Mouse (Mus musculus): Measurements from ENCODE around the gene Ano8. TPM values are rescaled to one million over a fixed set of nuclear protein-coding genes. Genes with fewer than 3 reads are reported as not detected.

Gene Ano8
- polyA plus RNA-seq, 1 experiment from 2014 or later: 23.7 TPM

DNA sequence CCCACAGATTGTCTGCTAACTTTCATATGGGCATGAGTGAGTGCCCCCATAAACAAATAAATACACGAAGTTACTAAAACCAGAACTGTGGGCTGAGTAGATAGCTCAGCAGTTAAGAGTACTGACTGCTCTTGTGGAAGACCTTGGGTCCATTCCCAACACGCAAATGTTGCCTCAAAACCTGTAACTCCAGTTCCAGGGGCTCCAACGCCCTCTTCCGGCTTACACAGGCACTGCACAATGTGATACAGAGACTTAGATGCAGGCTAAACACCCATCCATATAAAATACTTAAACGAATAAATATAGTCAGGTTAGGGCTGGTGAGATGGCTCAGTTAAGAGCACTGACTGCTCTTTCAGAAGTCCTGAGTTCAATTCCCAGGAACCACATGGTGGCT is 29.3 kb upstream of the Ano8 start:
- H3K36me3 ChIP-seq: no peaks in the 10 kb centered on the region
- no peak for ATAC-seq (ENCODE audit: low FRiP score, low read depth)
- H3K4me2 ChIP-seq (replicated peaks): no peak overlapping the region
- H3K27ac ChIP-seq: no peak overlapping the region
- H3K9me3 ChIP-seq: no peaks in the 10 kb centered on the region
- H3K4me3 ChIP-seq: no peak overlapping the region
- H3K9ac ChIP-seq: no peak overlapping the region
- 71% methylated on average over 5 of the region's 5 CpGs for WGBS
- peaks cover 3% of the 10 kb centered on the region for H3K27me3 ChIP-seq (replicated peaks)
- H3K4me1 ChIP-seq: peaks cover 3% of the 10 kb centered on the region; the same call in 1 of the 2 replicates

DNA sequence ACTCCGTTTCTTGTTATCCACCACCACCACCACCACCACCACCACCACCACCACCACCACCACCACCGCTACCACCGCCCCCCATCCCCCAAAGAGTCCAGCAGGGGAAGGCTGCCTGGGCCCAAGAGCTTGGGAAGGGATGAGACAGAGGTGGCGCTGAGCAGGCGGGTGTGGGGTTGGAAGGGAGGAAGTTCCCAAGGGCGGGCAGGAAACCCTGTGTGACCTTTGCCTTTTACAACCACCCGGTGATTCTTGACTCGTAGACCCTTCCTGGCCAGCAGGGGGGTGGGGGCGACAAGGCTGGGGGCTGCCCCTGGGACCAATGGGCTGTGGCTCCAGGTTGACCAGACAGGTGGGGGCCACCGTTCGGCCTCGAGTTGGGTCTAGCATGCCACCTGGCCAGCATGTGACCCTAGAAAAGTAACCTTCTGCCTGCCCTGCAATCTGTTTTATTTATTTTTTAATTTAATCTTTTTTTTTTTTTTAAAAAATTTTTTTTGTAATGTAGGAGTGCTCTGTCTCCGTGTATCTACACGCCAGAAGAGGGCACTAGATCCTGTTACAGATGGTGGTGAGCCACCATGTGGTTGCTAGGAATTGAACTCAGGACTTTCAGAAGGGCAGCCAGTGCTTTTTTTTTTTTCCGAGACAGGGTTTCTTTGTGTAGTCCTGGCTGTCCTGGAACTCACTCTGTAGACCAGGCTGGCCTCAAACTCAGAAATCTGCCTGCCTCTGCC is 27.4 kb upstream of the Ano8 start:
- Histone ChIP-seq H3K4me1 (peaks cover 3% of the 10 kb centered on the region; the same call in 1 of the 2 replicates), H3K9me3 (no peaks in the 10 kb centered on the region), H3K27ac (no peak overlapping the region), H3K4me2 (replicated peaks) (no peak overlapping the region), H3K36me3 (no peaks in the 10 kb centered on the region), H3K27me3 (replicated peaks) (peaks cover 20% of the 10 kb centered on the region), H3K4me3 (no peak overlapping the region), H3K9ac (no peak overlapping the region)
- ATAC-seq (ENCODE audit: low FRiP score, low read depth): no peak
- 76% methylated on average over 15 of the region's 15 CpGs for WGBS

DNA sequence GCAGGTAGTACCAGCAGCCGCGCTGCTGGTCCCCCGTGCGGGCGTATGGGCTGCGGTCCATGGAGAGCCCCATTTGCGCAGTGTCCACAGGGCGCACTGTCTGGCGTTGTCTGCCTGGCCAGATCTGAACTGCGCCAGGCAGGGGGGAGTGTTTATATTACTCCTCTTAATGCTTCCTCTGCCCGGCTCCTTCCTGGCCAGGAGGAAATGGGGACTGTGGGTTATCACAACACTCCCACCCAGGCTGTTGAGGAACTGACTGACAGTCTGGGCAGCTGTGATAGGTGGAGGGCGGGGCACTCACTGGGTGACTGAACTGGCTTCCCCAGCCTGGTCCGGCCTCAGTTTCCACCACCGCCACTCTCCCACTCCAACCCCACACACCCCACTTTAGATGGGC is 25.9 kb upstream of the Ano8 start, which contains the start of gene Plvap:
TSS of gene Plvap (minus strand) at position 109 of the 400 bp plus-strand sequence.
- WGBS: 61% methylated on average over 14 of the region's 14 CpGs
- H3K9ac ChIP-seq: no peak within 1 kb of the TSS

DNA sequence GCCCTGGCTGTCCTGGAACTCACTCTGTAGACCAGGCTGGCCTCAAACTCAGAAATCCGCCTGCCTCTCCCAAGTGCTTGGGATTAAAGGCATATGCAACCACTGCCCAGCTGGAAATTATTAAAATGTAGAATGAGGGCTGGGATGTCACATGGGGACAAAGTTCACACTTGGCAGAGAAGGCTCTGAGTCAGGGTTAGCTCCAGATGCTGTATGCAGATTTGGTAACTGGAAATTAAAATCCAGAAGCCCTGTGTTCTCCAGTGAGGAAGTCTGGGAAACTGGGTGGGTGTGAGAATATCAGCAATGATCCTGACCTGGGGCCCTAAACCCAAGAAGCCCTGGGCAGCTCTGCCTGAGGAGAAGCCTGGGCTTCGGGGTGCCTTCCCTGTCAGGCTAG is 23.6 kb upstream of the Ano8 start:
- Histone ChIP-seq H3K36me3 (no peaks in the 10 kb centered on the region), H3K27me3 (replicated peaks) (peaks cover 51% of the 10 kb centered on the region), H3K4me3 (no peak overlapping the region), H3K4me1 (peaks cover 11% of the 10 kb centered on the region; the same call in 1 of the 2 replicates), H3K27ac (no peak overlapping the region), H3K4me2 (replicated peaks) (peak overlapping the region; percentile 16; the same call in 1 of the 2 replicates), H3K9ac (no peak overlapping the region), H3K9me3 (no peaks in the 10 kb centered on the region)
- no peak for ATAC-seq (ENCODE audit: low FRiP score, low read depth)
- WGBS: 60% methylated on average over 2 of the region's 2 CpGs

More for the DNA sequence above, 25.9 kb upstream of the Ano8 start, which contains the start of gene Plvap:
- no peak within 1 kb of the TSS; the same call in 1 of the 2 replicates for H3K4me2 ChIP-seq (replicated peaks)
- no peaks in the 10 kb centered on the region for H3K9me3 ChIP-seq
- peak within 1 kb of the TSS; percentile 4; the same call in 1 of the 2 replicates for H3K4me3 ChIP-seq
- H3K4me1 ChIP-seq: peaks cover 11% of the 10 kb centered on the region; the same call in 1 of the 2 replicates
- no peak within 1 kb of the TSS for H3K27ac ChIP-seq
- H3K27me3 ChIP-seq (replicated peaks): peaks cover 35% of the 10 kb centered on the region
- no peak for ATAC-seq (ENCODE audit: low FRiP score, low read depth)
- no peaks in the 10 kb centered on the region for H3K36me3 ChIP-seq

DNA sequence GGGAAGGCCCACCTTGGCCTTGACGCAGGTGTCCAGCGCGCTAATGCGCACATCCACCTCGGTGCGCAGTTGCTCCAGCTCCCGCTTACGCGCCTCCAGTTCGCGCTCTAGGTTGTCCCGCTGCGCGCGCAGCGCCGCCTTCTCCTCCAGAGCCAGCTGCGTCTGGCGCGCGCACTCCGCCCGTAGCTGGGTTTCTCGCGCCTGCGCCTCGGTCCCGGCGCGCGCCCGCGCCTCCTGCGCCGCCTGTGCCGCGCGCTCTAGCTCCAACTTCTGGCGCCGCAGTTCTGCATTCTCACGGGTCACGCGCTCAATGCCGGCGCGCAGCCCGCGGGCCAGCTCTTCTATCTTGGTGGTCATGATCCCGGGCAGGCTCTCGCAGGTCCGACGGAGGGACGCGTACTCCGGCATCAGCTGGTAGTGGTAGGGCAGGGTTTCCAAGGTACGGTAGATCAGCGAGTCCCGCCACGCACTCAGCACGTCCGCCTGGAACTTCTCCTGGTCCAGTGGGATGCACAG is 21.9 kb upstream of the Ano8 start:
- Histone ChIP-seq H3K4me1 (peaks cover 11% of the 10 kb centered on the region; the same call in 1 of the 2 replicates), H3K4me3 (peak overlapping the region; percentile 37), H3K27ac (no peak overlapping the region), H3K9ac (0 out of 2 replicates have a peak overlapping the region, but pooled peaks have one; percentile 35), H3K36me3 (no peaks in the 10 kb centered on the region), H3K4me2 (replicated peaks) (peak overlapping the region; percentile 71), H3K27me3 (replicated peaks) (peaks cover 51% of the 10 kb centered on the region), H3K9me3 (no peaks in the 10 kb centered on the region)
- peak; percentile 63 for ATAC-seq (ENCODE audit: low FRiP score, low read depth)
- under 1% methylated on average over 61 of the region's 61 CpGs for WGBS

DNA sequence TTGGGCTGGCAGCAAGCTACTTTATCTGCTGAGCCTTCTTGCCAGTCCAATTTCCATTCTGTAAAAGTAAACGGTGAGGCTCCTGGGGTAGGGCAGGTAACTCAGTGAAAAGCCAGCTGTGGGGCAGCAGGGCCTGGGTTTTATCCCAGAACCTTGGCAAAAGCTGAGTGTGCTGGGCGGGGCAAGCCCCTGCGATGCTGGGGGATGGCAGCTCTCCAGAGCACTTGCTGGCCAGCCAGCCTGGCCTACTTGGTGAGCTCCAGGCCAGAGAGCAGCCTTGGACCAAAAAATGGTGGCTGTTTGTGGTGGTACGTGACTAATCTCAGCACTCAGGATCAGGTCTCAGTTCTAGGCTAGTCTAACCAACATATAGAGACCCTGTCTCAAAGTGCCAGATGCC is 20.2 kb upstream of the Ano8 start:
- no peak for ATAC-seq (ENCODE audit: low FRiP score, low read depth)
- H3K27me3 ChIP-seq (replicated peaks): peaks cover 51% of the 10 kb centered on the region
- 89% methylated on average over 4 of the region's 4 CpGs for WGBS
- no peak overlapping the region for H3K27ac ChIP-seq
- H3K4me1 ChIP-seq: peaks cover 11% of the 10 kb centered on the region; the same call in 1 of the 2 replicates
- H3K36me3 ChIP-seq: no peaks in the 10 kb centered on the region
- H3K4me3 ChIP-seq: no peak overlapping the region
- no peak overlapping the region for H3K9ac ChIP-seq
- H3K4me2 ChIP-seq (replicated peaks): no peak overlapping the region
- no peaks in the 10 kb centered on the region for H3K9me3 ChIP-seq

DNA sequence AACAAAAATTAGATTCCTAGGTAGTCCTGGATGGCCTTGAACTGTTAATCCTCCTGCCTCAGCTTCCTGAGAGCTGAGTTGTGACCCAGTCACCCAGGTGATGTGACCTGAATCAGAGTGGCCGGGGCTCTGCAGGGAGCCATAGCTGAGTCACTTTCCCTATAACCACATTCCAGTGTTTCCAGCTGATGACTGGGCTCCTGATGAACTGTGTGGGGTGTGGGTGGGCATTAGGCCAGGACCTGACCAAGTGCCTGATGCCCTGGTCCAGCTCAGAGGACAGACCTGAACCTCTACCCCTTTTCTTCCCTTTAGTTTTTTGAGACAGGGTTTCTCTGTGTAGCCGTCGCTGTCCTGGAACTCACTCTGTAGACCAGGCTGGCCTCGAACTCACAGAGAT is 19.6 kb upstream of the Ano8 start:
- ATAC-seq (ENCODE audit: low FRiP score, low read depth): no peak
- H3K4me3 ChIP-seq: no peak overlapping the region
- H3K27ac ChIP-seq: no peak overlapping the region
- no peak overlapping the region for H3K4me2 ChIP-seq (replicated peaks)
- no peaks in the 10 kb centered on the region for H3K36me3 ChIP-seq
- no peaks in the 10 kb centered on the region for H3K9me3 ChIP-seq
- peaks cover 50% of the 10 kb centered on the region for H3K27me3 ChIP-seq (replicated peaks)
- peaks cover 11% of the 10 kb centered on the region; the same call in 1 of the 2 replicates for H3K4me1 ChIP-seq
- H3K9ac ChIP-seq: no peak overlapping the region
- WGBS: 92% methylated on average over 4 of the region's 4 CpGs

DNA sequence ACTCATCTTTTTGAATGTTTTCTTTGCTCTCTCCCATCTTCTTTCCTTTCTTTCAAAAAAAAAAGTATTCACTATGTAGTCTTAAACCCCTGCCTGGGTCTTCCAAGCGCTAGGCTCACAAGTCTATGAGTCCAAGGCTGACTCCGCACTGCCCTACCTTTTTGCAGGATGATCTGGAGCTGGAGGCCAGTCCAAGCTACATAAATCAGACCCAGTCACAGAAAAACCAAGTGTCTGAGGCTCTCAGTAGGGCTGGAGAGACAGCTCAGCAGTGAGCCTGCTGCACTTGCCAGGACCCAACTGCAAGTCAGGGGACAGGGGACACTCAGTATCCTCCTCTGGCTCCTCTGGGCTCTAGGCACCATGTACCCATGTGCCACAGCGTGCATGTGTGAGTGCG is 18.6 kb upstream of the Ano8 start:
- Histone ChIP-seq H3K36me3 (no peaks in the 10 kb centered on the region), H3K9me3 (no peaks in the 10 kb centered on the region), H3K4me3 (no peak overlapping the region), H3K27me3 (replicated peaks) (peaks cover 41% of the 10 kb centered on the region), H3K4me1 (peaks cover 11% of the 10 kb centered on the region; the same call in 1 of the 2 replicates), H3K27ac (no peak overlapping the region), H3K9ac (no peak overlapping the region), H3K4me2 (replicated peaks) (no peak overlapping the region)
- WGBS: 89% methylated on average over 4 of the region's 4 CpGs
- ATAC-seq (ENCODE audit: low FRiP score, low read depth): no peak

DNA sequence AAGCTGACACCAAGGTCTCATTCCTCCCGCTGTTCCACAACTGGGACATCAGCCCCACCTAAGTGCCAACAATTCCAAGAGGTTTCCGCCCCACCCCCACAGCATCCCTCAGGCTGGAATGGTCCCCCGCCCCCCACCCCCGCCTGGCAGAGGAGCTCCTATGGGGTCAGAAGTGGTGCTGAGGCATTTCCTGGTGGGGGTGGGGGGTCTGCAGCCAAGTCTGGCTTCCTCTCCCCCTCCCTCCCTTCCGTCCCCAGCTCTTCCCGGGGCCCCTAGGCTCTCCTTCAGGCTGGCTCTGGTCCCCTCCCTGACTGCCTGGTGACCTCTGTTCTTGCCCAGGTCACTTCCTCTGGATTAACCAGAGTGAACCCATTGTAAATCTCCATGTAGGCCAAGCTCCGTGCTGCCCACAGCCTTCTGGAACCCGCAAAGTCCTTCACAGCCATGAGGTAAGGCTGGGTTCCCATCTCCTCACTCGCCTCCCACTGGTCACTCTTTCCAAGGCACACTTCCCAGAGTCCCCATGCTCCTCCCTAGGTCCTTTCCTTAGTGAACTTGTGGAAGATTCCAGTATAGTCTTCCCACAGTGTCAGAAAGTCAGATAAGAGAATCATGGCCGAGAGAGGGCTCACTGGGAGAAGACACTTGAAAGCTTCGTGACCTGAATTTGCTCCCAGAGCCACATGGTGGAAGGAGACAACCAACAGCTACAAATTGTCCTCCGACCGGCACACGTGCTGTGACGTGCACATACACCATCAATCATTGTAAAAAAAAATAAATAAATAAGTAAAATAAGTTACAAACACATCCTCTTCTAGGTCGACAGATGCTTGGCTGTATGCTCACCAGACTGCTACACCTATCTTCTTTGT is 13.3 kb upstream of the Ano8 start:
- Histone ChIP-seq H3K4me1 (peaks cover 21% of the 10 kb centered on the region), H3K36me3 (no peaks in the 10 kb centered on the region), H3K27me3 (replicated peaks) (0 out of 2 replicates have a peak, but pooled peaks cover 4% of the 10 kb centered on the region), H3K9ac (no peak overlapping the region), H3K9me3 (no peaks in the 10 kb centered on the region), H3K27ac (no peak overlapping the region), H3K4me2 (replicated peaks) (no peak overlapping the region), H3K4me3 (no peak overlapping the region)
- no peak for ATAC-seq (ENCODE audit: low FRiP score, low read depth)
- whole genome bisulfite sequencing: 40% methylated on average over 16 of the region's 16 CpGs

DNA sequence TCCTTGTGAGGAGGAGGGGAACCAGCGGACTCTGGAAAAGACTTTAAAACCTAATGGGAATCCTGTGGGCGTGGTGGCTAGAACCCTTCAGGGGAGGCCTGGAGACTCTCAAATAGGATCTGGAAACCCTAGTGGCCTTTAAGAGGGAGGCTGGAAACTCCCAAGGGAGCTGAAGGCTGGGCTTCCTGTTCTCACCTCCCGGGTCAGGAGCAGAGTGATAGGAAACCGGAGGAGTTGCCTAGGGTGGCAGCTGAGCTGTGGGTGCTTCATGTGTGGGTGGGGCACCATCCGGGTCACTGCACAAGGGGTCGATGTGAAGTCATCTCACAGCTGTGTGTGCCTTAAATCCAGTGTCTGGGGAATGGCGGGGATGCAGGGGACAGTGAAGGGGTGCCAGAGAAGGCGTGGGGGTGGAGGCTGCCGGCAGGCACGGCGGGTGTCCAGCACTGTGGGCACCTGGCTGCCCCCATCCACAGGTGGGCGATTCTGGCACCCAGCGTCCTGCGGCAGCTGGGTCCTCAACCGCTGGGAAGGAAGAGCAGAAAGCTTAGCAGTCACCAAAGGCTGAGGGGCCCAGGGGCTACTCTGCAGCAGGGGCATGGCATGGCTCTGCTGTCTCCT is 12.2 kb upstream of the Ano8 start:
- Histone ChIP-seq H3K36me3 (peaks cover 3% of the 10 kb centered on the region; the same call in 1 of the 2 replicates), H3K27ac (no peak overlapping the region), H3K4me1 (peaks cover 21% of the 10 kb centered on the region), H3K9ac (no peak overlapping the region), H3K9me3 (no peaks in the 10 kb centered on the region), H3K27me3 (replicated peaks) (0 out of 2 replicates have a peak, but pooled peaks cover 4% of the 10 kb centered on the region), H3K4me2 (replicated peaks) (no peak overlapping the region), H3K4me3 (no peak overlapping the region)
- ATAC-seq (ENCODE audit: low FRiP score, low read depth): no peak
- 28% methylated on average over 15 of the region's 15 CpGs for WGBS

DNA sequence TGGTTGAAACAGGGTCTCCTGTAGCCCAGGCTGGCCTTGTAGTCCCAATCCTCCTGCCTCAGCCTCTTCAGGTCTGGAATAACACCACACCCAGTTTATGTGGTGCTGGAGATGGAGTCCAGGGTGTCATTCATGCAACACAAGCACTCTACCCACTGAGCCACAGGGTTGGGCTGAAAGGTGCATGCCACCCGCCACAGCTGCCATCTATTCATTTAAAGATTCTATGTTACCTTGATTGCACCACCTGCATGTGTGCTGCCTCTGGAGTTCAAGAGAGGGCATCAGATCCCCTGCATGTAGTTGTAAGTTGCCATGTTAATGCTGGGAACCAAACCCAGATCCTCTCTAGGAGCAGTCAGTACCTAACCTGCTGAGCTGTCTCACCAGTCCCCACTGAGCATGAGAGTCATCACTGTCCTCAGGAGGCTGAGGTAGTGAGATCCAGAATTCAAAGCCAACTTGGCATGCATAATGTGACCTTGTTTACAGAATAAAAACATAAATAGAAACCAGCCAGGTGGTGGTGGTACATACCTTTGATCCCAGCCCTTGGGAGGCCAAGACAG is 11.4 kb upstream of the Ano8 start:
- no peak for ATAC-seq (ENCODE audit: low FRiP score, low read depth)
- Histone ChIP-seq H3K27ac (no peak overlapping the region), H3K9ac (0 out of 2 replicates have a peak overlapping the region, but pooled peaks have one; percentile 8), H3K9me3 (no peaks in the 10 kb centered on the region), H3K36me3 (peaks cover 11% of the 10 kb centered on the region), H3K4me1 (peaks cover 21% of the 10 kb centered on the region), H3K27me3 (replicated peaks) (0 out of 2 replicates have a peak, but pooled peaks cover 4% of the 10 kb centered on the region), H3K4me2 (replicated peaks) (no peak overlapping the region), H3K4me3 (no peak overlapping the region)
- WGBS: 90% methylated on average over 1 of the region's 1 CpGs

Data from neural tube, embryonic 12.5 days (tissue).